Mouse (Mus musculus) liver, adult 2 months (tissue): ENCODE data around the gene Tff3.

Experiments used
- CTCF ChIP-seq: fragments of 200-500 bp; IDR thresholded peaks from 2 replicates; pipeline ENCODE4 v1.5.1; 2011; ENCODE audit warnings: low read depth, low read length, control low read depth
- POLR2A ChIP-seq: fragments of 200-500 bp; IDR thresholded peaks from 2 replicates; pipeline ENCODE4 v1.6.1; 2011; ENCODE audit warnings: low read length, control low read depth; ENCODE audit not compliant: insufficient read depth; ENCODE audit errors: extremely low read depth

GRCm38 (mm10) chr17:31086196-31086595 lies 43.2 kb downstream of the Tff3 start:
- no peak for TF ChIP-seq CTCF
- no peak for TF ChIP-seq POLR2A
